Mouse (Mus musculus): ENCODE data around the gene Epsti1. TPM values are rescaled to one million over a fixed set of nuclear protein-coding genes. Genes with fewer than 3 reads are reported as not detected.

The Epsti1 gene
- polyA plus RNA-seq, 1 experiment from 2014 or later, result 0.72 TPM

- Histone ChIP-seq H3K27me3 (no peaks in the 10 kb centered on the region), H3K4me3 (no peak overlapping the region), H3K27ac (no peak overlapping the region), H3K9me3 (replicated peaks) (no peaks in the 10 kb centered on the region), H3K36me3 (no peaks in the 10 kb centered on the region), H3K9ac (no peak overlapping the region), H3K4me2 (no peak overlapping the region), H3K4me1 (replicated peaks) (no peaks in the 10 kb centered on the region)
- ATAC-seq (replicated peaks; ENCODE audit: insufficient number of reproducible peaks, insufficient read depth, low FRiP score, low read depth), result no peak
- WGBS, result 82% methylated on average over 15 of the region's 15 CpGs
These were observed 38.9 kb downstream of the Epsti1 start for GRCm38 (mm10) chr14:77942793-77943558.

GRCm38 (mm10) chr14:77961741-77962140, 57.7 kb downstream of the Epsti1 start:
- Histone ChIP-seq H3K9ac (no peak overlapping the region), H3K36me3 (no peaks in the 10 kb centered on the region), H3K4me2 (no peak overlapping the region), H3K4me1 (replicated peaks) (no peaks in the 10 kb centered on the region), H3K27ac (no peak overlapping the region), H3K9me3 (replicated peaks) (no peaks in the 10 kb centered on the region), H3K27me3 (no peaks in the 10 kb centered on the region), H3K4me3 (no peak overlapping the region)
- WGBS, result 74% methylated on average over 6 of the region's 6 CpGs
- no peak for ATAC-seq (replicated peaks; ENCODE audit: insufficient number of reproducible peaks, insufficient read depth, low FRiP score, low read depth)

GRCm38 (mm10) chr14:77963525-77963924, 59.5 kb downstream of the Epsti1 start:
- Histone ChIP-seq H3K4me2 (no peak overlapping the region), H3K9me3 (replicated peaks) (no peaks in the 10 kb centered on the region), H3K4me3 (no peak overlapping the region), H3K9ac (no peak overlapping the region), H3K27ac (no peak overlapping the region), H3K4me1 (replicated peaks) (no peaks in the 10 kb centered on the region), H3K27me3 (no peaks in the 10 kb centered on the region), H3K36me3 (no peaks in the 10 kb centered on the region)
- 31% methylated on average over 7 of the region's 7 CpGs for WGBS
- ATAC-seq (replicated peaks; ENCODE audit: insufficient number of reproducible peaks, insufficient read depth, low FRiP score, low read depth), result no peak

GRCm38 (mm10) chr14:77971355-77971754, 67.3 kb downstream of the Epsti1 start:
- H3K4me1 ChIP-seq (replicated peaks), result no peaks in the 10 kb centered on the region
- no peaks in the 10 kb centered on the region for H3K27me3 ChIP-seq
- no peak for ATAC-seq (replicated peaks; ENCODE audit: insufficient number of reproducible peaks, insufficient read depth, low FRiP score, low read depth)
- H3K36me3 ChIP-seq, result no peaks in the 10 kb centered on the region
- no peak overlapping the region for H3K4me2 ChIP-seq
- no peaks in the 10 kb centered on the region for H3K9me3 ChIP-seq (replicated peaks)
- H3K27ac ChIP-seq, result no peak overlapping the region
- H3K9ac ChIP-seq, result no peak overlapping the region
- no peak overlapping the region for H3K4me3 ChIP-seq
- 78% methylated on average over 4 of the region's 4 CpGs for WGBS

- no peaks in the 10 kb centered on the region for H3K9me3 ChIP-seq (replicated peaks)
- no peak overlapping the region for H3K27ac ChIP-seq
- H3K36me3 ChIP-seq, result no peaks in the 10 kb centered on the region
- H3K27me3 ChIP-seq, result no peaks in the 10 kb centered on the region
- 69% methylated on average over 6 of the region's 6 CpGs for WGBS
- H3K9ac ChIP-seq, result no peak overlapping the region
- H3K4me3 ChIP-seq, result no peak overlapping the region
- no peak overlapping the region for H3K4me2 ChIP-seq
- no peaks in the 10 kb centered on the region for H3K4me1 ChIP-seq (replicated peaks)
- ATAC-seq (replicated peaks; ENCODE audit: insufficient number of reproducible peaks, insufficient read depth, low FRiP score, low read depth), result no peak
These were observed 70.2 kb downstream of the Epsti1 start for GRCm38 (mm10) chr14:77974221-77974620.

GRCm38 (mm10) chr14:77975702-77976101, 71.7 kb downstream of the Epsti1 start:
- Histone ChIP-seq H3K4me1 (replicated peaks) (no peaks in the 10 kb centered on the region), H3K36me3 (no peaks in the 10 kb centered on the region), H3K4me3 (no peak overlapping the region), H3K27ac (no peak overlapping the region), H3K9me3 (replicated peaks) (no peaks in the 10 kb centered on the region), H3K4me2 (no peak overlapping the region), H3K27me3 (no peaks in the 10 kb centered on the region), H3K9ac (no peak overlapping the region)
- WGBS, result 58% methylated on average over 8 of the region's 8 CpGs
- ATAC-seq (replicated peaks; ENCODE audit: insufficient number of reproducible peaks, insufficient read depth, low FRiP score, low read depth), result no peak

GRCm38 (mm10) chr14:77981516-77981915, 77.5 kb downstream of the Epsti1 start:
- H3K4me2 ChIP-seq, result no peak overlapping the region
- H3K36me3 ChIP-seq, result no peaks in the 10 kb centered on the region
- 70% methylated on average over 5 of the region's 5 CpGs for WGBS
- no peak for ATAC-seq (replicated peaks; ENCODE audit: insufficient number of reproducible peaks, insufficient read depth, low FRiP score, low read depth)
- no peaks in the 10 kb centered on the region for H3K4me1 ChIP-seq (replicated peaks)
- H3K27me3 ChIP-seq, result no peaks in the 10 kb centered on the region
- no peak overlapping the region for H3K4me3 ChIP-seq
- H3K9me3 ChIP-seq (replicated peaks), result no peaks in the 10 kb centered on the region
- no peak overlapping the region for H3K9ac ChIP-seq
- H3K27ac ChIP-seq, result no peak overlapping the region

GRCm38 (mm10) chr14:77997731-77998130, 93.7 kb downstream of the Epsti1 start:
- H3K9ac ChIP-seq, result no peak overlapping the region
- no peaks in the 10 kb centered on the region for H3K36me3 ChIP-seq
- H3K4me3 ChIP-seq, result no peak overlapping the region
- H3K4me2 ChIP-seq, result no peak overlapping the region
- H3K27me3 ChIP-seq, result no peaks in the 10 kb centered on the region
- no peaks in the 10 kb centered on the region for H3K9me3 ChIP-seq (replicated peaks)
- ATAC-seq (replicated peaks; ENCODE audit: insufficient number of reproducible peaks, insufficient read depth, low FRiP score, low read depth), result no peak
- H3K4me1 ChIP-seq (replicated peaks), result no peaks in the 10 kb centered on the region
- H3K27ac ChIP-seq, result no peak overlapping the region

GRCm38 (mm10) chr14:78004486-78004885, 100.4 kb downstream of the Epsti1 start:
- 57% methylated on average over 4 of the region's 4 CpGs for WGBS
- Histone ChIP-seq H3K4me1 (replicated peaks) (no peaks in the 10 kb centered on the region), H3K9me3 (replicated peaks) (no peaks in the 10 kb centered on the region)

GRCm38 (mm10) chr14:78008019-78008418, 104.0 kb downstream of the Epsti1 start:
- Histone ChIP-seq H3K27me3 (no peaks in the 10 kb centered on the region), H3K4me3 (no peak overlapping the region), H3K9me3 (replicated peaks) (no peaks in the 10 kb centered on the region), H3K4me2 (no peak overlapping the region), H3K9ac (no peak overlapping the region), H3K27ac (no peak overlapping the region), H3K4me1 (replicated peaks) (no peaks in the 10 kb centered on the region), H3K36me3 (no peaks in the 10 kb centered on the region)
- 21% methylated on average over 6 of the region's 6 CpGs for WGBS
- no peak for ATAC-seq (replicated peaks; ENCODE audit: insufficient number of reproducible peaks, insufficient read depth, low FRiP score, low read depth)

More at GRCm38 (mm10) chr14:78004486-78004885, 100.4 kb downstream of the Epsti1 start:
- no peak for ATAC-seq (replicated peaks; ENCODE audit: insufficient number of reproducible peaks, insufficient read depth, low FRiP score, low read depth)
- no peak overlapping the region for H3K27ac ChIP-seq
- H3K36me3 ChIP-seq, result no peaks in the 10 kb centered on the region
- no peaks in the 10 kb centered on the region for H3K27me3 ChIP-seq
- no peak overlapping the region for H3K4me2 ChIP-seq
- no peak overlapping the region for H3K4me3 ChIP-seq
- no peak overlapping the region for H3K9ac ChIP-seq

- 54% methylated on average over 10 of the region's 10 CpGs for WGBS
- Histone ChIP-seq H3K36me3 (no peaks in the 10 kb centered on the region), H3K27ac (no peak overlapping the region), H3K9me3 (replicated peaks) (no peaks in the 10 kb centered on the region), H3K9ac (no peak overlapping the region), H3K4me3 (no peak overlapping the region), H3K4me2 (no peak overlapping the region), H3K4me1 (replicated peaks) (no peaks in the 10 kb centered on the region), H3K27me3 (no peaks in the 10 kb centered on the region)
- no peak for ATAC-seq (replicated peaks; ENCODE audit: insufficient number of reproducible peaks, insufficient read depth, low FRiP score, low read depth)
These were observed 107.8 kb downstream of the Epsti1 start for GRCm38 (mm10) chr14:78011808-78012207.
